Mouse (Mus musculus): Measurements from ENCODE around the gene Tmem210.

The Tmem210 gene

GRCm38 (mm10) chr2:25265897-25266656, 21.9 kb upstream of the Tmem210 start:
- DNase-seq = peak; percentile 49

GRCm38 (mm10) chr2:25266720-25267119, 21.2 kb upstream of the Tmem210 start:
- peak; percentile 75 for DNase-seq

DNA sequence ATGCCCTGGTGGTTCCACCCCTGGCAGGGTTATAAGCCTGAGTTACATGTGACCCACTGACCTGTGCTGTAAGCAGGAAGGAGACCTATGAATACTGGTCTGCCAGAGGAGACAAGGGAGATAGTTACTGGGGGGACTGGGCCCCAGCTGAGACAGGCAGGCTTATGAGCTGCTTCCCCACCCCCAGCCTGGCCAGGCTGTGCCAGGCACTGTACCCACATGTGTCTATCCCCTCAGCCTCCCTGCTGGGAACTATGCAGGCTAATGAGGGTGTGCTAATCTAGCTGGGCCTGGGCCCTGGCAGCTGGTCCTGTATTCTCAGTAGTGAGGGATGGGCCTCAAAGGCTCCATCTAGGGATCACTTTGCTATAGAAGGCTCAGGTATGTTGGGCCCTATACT, 20.7 kb upstream of the Tmem210 start:
- DNase-seq = no peak

DNA sequence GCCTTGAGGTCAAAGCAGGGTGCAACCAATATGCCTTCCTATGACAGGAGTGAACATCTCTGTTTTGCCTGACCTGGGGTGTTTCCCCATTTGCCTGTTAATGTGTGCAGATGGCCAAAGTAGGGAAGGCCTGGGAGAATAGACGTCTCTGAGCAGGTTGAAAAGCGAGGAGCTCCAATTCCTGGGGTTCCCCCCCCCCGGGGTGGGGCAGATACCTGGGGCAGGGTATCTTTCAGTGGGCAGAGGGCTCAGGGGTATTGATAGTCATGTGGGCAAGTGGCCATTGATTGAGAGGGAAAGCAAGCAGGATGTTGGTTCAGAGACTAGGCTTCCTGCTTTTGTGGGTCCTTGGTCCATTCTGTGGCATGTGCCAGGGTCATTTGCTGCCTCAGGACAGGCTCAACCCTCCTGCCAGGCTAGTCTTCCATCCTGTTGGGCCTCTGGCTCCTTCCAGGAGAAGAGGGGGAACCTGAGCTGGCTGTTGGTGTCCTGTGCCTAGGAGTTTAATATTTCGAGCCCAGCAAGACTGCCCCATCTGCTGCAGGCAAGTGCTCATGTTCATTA, 20.1 kb upstream of the Tmem210 start:
- DNase-seq = no peak

GRCm38 (mm10) chr2:25271827-25272511, 16.0 kb upstream of the Tmem210 start, which contains the start of the genes Ssna1 and Anapc2:
TSS of gene Ssna1 (minus strand) at chr2:25272438.
TSS of gene Anapc2 (plus strand) at chr2:25272478.
- peak; percentile 99 for DNase-seq

DNA sequence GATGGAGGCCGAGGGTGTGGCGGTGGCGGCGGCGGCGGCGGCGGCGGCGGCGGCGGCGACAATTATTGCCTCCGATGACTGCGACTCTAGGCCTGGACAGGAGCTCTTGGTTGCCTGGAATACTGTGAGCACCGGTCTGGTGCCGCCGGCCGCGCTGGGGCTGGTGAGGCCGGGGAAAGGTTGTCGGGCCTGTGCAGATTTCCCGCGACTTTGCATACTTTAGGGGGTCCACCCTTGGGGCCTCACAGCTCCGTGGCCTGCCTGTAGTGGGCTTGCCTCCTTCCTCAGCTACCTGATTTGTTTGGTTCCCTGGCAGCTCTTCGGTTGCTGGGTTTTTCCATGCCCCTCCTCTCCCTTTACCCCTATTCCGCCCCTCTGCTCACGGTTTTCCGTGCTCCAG, 15.4 kb upstream of the Tmem210 start:
- no peak for DNase-seq

- no peak for DNase-seq
These were observed 14.9 kb upstream of the Tmem210 start for GRCm38 (mm10) chr2:25273010-25273409.

DNA sequence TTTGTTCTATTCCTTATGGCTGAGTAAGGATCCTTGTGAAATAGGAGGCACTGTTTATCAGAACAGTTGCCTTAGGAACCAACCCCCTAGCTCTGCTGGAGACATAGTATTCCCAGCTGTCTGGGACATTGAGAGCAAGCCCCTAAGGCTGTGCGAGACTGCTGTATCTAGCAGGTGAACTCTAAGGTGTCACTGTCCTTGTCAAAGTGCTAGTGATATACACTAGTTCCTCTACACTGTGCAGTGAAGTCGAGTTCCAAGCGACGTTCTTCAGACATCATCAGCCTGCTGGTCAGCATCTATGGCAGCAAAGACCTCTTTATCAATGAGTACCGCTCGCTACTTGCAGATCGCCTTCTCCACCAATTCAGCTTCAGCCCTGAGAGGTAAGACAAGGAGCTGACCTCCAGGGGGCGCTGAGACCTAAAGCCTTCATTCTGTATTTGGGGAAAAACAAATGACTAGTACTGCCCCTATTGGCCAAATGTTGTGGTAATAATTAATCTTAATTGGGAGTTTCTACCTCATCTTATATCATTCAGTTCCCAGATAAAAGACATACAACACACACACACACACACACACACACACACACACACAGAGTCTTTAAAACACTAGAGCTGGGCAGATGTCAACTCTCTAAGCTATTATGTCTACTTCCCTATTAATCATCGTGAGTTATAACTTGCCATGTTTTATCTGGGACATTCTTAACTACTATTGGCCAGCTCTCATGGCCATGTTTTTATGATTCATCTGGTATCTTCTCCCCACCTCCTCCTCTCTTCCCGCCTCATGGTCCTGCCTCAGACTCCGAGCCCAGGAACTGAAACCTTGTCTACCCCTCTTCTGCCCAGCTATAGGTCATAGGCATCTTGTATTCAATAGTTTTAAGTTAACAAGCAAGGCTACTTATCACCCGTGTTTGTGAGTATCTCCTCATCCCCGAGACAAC, 8.7 kb upstream of the Tmem210 start:
- peak; percentile 91 for DNase-seq

- no peak for DNase-seq
These were observed 2.4 kb upstream of the Tmem210 start for GRCm38 (mm10) chr2:25285551-25285950.

DNA sequence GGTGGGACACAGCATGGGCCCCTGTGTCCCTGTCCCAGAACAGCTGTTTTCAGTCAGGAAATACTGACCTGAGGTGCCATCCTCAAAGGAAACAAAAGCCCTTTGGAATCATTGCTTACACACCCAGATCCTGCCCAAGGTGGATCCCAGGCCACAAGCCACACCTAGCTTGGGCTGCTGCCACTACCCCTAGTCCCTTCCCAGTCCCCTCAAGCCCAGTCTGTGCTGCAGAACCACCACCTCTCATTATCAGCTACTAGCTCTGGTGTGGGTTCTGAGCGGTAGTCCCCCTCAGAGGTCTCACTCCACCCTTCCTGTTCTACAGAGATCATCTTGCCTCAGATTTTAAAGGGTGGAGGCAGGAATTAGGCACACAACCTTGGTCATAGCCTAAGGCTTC, 1.6 kb upstream of the Tmem210 start:
- DNase-seq = no peak

DNA sequence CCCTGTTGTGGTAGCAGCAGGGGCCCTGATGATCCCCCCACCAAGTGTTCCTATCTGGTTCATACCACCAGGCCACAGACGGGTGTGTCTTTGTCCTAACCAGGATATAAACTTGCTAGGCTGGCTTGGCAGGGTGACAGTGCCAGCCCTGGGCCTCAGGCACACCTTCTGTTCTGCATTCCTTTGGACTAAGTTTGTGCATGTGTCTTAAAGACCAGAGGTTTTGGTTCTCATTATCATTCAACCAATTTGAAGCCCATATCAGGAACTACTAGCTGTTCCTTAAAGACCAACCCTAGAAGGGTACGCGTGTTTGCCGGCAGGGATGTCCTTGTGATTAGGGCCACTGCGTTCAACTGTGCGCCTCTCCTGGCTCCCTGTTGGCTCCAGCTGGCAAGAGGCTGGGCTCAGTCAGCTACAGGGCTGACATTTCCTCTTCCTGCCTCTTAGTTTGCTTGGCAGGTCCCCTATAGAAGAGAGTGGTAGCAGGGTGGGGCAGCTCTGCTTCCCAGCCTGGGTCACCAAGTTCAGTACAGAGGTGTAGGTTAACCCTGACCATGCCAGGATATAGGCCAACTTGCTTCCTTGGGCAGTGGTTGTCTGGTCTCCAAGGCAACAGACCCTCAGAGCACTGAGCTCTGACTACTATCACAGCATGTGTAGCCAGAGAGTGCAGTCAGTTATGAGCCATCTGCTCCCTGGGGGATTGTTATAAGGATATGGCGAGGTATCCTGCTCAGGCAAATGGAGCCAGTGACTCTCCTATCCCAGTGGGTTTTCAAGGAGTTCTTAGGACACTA, 908 bp upstream of the Tmem210 start:
- DNase-seq = peak; percentile 53

DNA sequence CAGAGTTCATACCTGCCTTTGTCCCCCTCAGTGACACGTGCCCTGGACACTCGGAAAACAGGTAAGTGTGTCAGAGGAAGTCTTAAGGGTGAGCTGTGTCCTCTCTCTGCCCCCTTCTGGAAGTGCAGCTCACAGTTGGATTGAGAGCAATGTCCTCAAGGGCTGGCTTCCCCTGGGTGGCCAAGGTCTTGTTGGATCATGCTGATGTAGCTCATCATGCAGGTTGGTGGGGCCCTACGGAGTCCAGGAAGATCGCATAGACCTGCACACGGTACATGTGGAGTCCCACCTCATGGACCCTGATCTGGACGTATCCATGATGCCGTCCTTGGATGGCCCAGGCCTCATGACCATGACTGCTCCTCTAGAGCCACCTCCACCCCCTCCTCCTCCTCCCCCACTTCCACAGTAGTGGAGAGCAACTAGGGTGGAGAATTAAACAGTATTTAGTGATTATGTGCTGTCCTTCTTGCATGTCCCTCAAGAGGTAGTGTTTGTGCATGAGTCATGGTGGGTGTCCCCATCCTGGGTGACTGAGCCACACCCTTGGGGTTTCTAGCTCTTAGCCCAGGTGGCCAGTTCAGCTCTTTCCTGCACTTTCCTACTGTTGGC, 895 bp downstream of the Tmem210 start:
- no peak for DNase-seq

DNA sequence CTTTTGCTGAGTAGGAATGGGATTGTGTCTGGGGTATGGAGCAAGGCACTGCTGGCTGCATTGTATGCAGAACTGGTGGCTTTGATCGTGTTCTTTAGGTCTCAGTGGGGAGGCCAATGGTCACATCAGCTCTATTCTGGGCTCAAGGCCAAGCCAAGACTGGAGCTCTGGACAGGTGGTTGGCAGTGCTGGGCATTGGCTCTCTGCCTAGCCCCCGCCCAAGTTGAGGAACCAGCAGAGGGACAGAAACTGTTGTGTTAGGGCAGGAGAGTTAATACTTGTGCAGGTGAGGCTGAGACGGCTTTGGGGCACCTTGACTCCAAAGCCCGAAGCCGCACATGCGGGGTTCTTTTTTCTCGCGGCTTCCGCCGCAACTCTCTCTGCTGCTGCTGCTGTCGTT, 1.7 kb downstream of the Tmem210 start, which contains the start of gene Lrrc26:
Lrrc26 (plus strand) TSS at position 265 of the 400 bp plus-strand sequence.
- peak; percentile 81 for DNase-seq

DNA sequence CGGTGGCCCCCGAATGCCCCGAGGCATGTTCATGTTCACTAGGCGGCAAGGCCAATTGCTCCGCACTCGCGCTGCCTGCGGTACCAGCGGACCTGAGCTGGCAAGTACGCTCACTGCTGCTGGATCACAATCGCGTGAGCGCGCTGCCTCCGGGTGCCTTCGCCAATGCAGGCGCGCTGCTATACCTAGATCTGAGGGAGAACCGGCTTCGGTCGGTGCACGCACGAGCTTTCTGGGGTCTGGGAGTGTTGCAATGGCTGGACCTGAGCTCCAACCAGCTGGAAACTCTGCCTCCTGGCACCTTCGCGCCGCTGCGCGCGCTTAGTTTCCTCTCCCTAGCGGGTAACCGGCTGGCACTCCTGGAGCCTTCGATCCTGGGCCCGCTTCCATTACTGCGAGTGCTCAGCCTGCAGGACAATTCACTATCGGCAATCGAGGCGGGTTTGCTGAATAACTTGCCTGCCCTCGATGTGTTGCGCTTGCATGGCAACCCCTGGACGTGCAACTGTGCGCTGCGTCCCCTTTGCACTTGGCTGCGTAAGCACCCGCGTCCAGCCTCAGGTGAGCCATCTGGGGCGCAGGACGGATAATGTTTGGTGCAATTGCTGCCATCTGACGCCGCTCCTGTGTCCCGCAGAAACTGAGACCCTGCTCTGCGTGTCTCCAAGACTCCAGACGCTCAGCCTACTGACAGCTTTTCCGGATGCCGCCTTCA, 2.3 kb downstream of the Tmem210 start:
- peak; percentile 46 for DNase-seq

- DNase-seq = peak; percentile 43
These were observed 2.8 kb downstream of the Tmem210 start for GRCm38 (mm10) chr2:25290816-25291130.

GRCm38 (mm10) chr2:25291184-25292053, 3.5 kb downstream of the Tmem210 start:
- peak; percentile 36 for DNase-seq

DNA sequence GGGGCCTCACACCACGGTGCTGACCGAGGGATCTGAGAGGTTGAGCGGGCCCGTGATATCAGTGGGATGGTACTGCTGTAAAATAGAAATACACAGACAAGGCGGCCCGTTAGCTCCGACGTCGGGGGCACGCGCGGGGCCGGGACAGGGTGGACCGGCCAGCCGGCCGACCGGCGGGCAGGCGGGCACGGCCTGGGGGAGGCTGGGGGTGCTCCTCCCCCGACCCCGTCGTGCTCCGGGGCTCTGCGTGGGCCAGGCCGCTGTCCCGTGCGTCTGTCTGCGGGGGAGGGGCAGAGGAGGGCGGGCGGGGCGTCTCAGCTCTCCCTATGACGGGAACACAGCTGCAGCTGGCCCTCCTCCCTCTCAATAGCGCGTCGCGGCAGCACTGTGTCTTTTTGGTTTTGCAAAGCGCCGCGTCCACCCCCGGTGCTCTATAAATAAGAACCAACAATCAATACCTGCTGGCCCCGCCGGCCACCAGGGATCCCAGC, 4.2 kb downstream of the Tmem210 start:
- DNase-seq = peak; percentile 50

DNA sequence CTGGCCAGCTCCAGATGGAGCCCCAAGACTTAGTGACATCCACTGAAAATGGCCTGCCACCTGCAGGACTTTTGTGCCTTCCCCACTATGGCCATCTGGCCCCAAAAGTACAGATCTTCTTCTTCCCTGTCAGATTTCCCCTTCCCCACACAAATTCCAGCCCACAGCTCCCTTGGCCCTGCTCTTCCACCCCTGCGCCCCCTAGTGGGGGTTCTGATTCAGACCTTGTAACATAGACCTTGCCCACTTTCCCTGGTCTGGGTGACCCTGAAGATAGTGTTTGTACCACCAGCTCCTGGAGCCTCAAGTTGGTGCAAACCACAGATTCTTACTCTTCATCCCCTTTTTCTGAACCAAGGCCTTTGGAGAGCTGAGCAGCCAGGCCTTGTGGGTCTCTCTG, 4.9 kb downstream of the Tmem210 start:
- DNase-seq = peak; percentile 89

GRCm38 (mm10) chr2:25293706-25294105, 5.8 kb downstream of the Tmem210 start:
- no peak for DNase-seq

- DNase-seq = no peak
These were observed 9.1 kb downstream of the Tmem210 start for GRCm38 (mm10) chr2:25297093-25297492.

Measured in kidney, postnatal 10 days (tissue).